Mouse (Mus musculus): ENCODE measurements around the gene Vsig8.

Gene Vsig8

DNA sequence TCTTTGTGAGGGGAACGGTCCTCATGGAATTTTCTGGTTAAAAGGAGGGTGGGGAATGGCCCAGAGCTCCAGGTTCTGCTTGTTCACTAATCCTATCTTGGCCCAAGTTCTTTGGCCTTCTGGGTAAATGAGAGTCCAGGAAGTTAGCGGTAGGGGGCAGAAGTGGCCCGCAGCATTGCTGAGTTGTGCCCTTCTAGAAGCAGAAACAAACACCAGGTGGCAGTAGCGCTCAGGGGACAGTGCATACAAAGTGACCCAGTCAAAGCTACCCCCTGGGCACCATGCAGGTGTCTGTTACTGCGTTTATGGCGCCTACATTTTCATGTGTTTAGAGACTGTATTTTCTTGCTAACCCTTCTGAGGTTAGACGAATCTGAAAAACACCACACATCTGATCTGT is 27.0 kb upstream of the Vsig8 start:
- peak; percentile 69 for DNase-seq (ENCODE audit: inconsistent ontology term)

DNA sequence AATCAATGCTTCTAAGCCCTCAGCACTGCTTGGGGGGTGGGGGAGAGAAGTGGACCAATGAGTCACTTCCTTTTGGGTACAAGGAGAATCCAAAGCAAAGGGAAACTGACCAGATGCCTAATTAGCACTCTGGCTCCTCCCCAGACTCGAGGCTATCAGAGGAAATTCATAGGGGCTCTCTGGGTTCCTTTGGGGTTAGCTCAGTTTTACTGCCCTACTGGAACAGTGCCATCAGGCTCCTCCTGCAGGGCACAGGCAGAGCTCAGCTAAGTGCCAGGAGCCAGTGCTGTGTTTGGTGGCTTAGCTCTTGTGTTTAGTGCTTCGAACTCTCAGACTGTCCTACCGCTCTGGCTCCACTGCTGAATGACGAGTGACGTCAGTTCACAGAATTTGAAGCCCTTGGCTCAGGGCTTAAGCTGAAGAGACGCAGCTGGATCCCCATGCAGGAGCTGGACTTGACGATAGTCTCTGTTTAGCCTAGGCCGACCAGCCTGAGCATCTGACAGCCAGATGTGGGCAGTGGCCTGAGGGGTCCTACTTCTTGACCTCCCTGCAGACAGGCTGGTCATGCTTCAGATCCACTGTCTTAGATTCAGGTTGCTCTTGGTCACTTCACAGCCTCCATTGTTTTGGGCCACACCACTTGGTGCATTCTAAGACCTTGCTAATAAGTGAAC is 25.1 kb upstream of the Vsig8 start:
- peak; percentile 41 for DNase-seq (ENCODE audit: inconsistent ontology term)

DNA sequence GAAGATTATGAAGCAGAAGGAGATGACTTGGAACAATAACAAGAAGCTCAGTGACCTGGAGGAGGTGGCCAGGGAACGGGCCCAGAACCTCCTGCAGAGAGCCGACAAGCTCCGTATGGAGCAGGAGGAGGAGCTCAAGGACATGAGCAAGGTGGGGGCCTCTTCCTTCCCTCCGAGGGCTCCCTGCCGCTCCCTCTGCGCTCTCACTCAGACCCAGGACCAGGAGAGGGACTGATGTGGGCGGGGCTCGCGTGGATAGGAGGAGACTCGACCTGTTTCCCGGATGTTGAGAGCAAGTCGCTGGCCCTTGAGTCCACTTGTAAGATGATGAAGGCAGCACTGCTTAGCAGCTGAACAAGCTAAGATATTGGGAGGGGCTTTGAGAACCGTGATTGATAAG is 23.2 kb upstream of the Vsig8 start:
- DNase-seq (ENCODE audit: inconsistent ontology term), result no peak

DNA sequence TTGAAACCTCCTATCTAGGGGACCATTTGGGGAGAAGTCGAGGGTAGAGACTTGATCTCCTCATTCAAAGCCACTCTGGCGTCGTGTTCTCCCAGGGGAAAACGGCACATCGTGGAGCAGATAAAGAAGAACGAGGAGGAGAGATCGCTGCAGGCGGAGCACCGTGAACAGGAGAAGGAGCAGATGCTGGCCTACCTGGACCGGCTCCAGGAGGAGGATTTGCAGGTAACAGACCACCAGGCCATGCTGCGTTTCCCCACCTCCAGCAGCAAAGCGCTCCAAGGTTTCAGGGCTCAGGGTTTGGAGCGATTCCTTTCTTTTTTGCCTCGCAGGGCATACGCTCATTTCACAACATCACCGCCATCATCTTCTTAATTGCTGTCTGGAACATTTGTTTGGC is 20.6 kb upstream of the Vsig8 start:
- DNase-seq (ENCODE audit: inconsistent ontology term), result no peak

DNA sequence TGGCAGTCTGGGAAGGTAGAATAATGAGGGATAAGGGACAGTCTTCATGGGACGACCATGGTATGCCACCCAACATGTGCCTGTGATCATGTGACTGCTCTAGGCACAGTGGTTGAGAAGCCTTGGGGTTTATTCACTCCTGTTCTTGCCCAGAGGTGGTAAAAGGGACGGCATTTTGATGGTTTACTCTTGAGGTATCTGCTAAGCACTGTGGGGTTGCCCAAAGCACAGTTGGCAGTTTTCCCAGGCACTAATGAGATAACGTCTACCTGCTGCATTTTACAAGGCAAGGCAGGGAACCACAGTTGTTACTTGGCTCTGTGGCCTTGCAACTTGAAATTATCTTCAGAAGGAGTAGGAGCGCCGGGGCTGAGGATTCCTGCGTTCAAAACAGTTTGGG is 15.9 kb upstream of the Vsig8 start:
- no peak for DNase-seq (ENCODE audit: inconsistent ontology term)

DNA sequence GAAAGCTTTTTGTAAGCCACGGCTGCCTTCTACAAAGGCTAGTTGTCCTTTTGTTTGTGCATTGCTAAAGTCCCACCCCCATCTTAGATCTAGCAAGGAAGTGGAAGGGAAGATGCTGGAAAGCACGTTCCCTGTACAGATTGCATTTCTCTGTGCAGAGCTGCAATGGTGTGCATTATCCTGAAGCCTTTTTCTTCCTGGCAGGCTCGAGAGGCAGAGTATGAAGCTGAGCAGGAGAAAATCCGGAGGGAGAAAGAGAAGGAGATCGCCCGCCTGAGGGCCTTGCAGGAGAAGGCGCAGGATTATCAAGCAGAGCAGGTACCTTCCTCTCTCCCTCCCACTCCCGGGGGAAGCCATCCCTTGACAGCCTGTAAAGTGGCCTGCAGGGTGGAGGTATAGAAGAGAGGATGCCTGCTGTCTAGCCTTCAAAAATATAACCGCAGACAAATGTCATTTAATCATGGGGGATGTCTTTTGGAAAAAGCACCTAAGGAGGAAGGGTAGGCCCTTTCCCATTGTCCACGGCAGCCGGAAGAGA is 15.4 kb upstream of the Vsig8 start:
- no peak for DNase-seq (ENCODE audit: inconsistent ontology term)

DNA sequence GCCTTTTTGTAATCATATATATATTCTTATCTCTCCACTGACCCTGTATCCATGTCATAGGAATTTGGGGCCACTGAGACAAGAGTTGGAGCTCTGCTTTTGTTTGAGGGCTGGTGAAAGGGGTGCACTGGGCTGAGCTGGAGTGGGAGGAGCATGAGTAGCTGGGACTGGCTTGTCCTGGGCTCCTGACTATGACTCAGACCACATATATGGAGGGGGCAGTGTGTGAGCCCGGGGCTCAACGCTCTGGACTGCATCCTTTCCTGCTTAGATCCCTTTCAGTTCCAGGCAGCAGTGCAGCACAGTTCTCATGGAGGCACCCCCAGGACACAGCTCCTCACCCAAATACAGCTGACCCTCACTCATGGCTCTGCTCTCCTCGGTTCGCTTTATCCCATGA is 9.7 kb upstream of the Vsig8 start:
- DNase-seq (ENCODE audit: inconsistent ontology term), result no peak

DNA sequence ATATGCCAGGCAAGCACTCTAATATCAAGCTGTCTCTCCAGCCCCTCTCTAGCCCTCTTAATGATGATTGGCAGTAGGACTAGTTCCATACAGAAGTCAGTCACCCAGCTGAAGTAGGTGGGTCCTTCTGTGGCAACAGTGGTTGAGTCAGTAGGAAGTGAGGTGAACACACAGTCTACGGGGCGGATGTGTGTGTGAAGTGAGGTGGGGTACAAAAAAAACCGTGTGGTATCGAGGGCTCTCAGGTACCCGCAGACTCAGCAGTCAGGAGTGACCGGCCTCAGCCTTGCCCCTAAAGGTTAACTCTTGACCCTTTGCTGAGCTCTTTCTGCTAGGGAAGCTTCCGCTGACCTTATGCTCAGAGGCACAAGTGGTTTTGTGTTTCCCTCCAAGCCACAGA is 7.2 kb upstream of the Vsig8 start:
- no peak for DNase-seq (ENCODE audit: inconsistent ontology term)

DNA sequence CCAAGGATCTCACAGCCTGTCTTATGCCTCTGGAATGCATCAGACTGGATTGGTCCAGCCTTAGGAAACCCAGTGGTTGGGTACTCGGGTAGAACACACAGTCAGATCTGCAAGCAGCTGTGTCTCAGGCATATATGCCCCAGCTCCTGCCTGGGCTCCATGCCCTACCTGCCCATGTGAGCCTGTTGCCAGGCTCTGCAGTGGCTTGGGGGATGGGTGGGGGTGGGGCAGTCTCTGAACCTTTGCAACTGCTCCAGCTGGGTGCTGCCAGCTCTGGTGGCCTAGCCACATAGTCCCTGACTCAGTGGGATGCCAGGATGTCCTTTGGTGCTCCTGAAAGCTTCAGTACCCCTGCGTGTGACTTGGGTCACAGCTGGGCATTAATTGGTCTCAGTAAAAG is 6.4 kb upstream of the Vsig8 start:
- no peak for DNase-seq (ENCODE audit: inconsistent ontology term)

DNA sequence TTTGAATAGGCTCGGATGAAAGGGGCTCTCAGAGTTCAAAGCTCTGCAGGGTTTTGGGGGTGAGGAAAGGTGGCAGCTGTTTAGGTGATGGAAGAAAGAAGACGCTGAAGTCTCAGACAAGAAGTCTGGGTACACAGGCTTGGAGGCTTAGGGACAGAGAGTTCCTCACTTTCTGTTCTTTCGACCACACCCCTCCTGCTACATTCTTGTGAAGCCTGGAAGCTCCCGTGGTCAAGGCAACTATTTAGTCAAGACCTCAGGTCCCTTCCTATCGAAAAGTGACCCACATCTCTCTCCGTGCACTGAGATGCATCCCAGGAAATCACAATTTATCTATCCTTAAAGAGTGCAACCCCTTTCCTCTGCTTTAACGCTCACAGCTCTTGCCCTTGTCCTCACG is 6.0 kb upstream of the Vsig8 start:
- no peak for DNase-seq (ENCODE audit: inconsistent ontology term)

DNA sequence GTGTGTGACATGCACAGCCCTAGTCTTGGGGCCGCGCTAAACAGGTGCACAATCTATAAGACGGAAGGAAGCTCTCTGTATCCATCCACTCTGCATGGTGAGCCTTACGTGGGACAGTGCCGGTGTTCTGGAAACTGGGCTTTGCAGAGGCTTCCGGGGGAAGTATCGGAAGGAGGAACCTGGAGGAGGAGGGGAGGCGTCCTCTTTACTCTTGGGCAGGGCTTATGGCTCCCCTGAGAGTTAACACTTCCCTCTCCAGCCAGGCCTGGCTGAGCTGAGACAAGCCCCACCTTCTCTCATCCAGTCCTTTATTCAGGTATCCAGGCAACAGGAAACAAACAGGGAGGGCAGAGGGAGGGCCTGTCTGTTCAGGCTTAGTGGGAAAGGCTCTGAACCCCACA is 5.2 kb upstream of the Vsig8 start:
- peak; percentile 64 for DNase-seq (ENCODE audit: inconsistent ontology term)

DNA sequence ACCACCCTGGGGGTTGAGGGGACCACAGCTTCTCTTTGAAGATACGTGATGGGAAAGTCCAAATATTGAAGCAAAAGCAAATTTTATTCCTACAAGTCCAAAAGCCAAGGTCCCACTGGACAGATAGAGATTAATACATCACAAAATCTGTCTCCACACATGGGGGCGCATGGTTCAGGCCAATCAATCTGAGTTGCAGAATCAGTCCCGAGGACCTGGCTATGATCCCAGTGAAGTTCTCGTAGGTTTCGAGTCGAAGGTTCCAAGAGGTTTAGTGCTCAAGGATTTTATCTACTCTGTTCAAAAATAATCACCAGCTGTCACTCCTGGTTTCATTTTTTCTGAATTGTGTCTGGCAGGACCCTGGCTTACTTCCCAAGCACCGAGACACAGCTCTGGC is 4.7 kb upstream of the Vsig8 start:
- no peak for DNase-seq (ENCODE audit: inconsistent ontology term)

DNA sequence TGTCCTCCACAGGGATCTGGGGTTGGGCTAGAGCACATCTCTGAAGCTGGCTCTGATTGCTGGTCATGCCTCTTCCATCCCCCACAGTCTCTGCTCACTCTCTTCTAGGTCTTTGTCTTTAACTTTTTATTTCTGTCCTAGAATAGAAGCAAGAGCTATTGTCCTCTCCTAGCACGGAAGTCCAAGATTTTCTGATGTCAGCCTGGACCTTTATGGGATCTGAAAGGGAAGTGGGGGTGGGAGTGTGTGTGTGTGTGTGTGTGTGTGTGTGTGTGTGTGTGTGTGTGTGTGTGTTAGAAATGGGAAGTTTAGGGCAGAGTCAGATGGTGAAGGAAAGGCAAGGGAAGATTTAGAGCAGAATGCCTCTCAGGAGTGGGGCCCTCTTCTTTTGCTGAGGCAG is 3.1 kb upstream of the Vsig8 start:
- no peak for DNase-seq (ENCODE audit: inconsistent ontology term)

DNA sequence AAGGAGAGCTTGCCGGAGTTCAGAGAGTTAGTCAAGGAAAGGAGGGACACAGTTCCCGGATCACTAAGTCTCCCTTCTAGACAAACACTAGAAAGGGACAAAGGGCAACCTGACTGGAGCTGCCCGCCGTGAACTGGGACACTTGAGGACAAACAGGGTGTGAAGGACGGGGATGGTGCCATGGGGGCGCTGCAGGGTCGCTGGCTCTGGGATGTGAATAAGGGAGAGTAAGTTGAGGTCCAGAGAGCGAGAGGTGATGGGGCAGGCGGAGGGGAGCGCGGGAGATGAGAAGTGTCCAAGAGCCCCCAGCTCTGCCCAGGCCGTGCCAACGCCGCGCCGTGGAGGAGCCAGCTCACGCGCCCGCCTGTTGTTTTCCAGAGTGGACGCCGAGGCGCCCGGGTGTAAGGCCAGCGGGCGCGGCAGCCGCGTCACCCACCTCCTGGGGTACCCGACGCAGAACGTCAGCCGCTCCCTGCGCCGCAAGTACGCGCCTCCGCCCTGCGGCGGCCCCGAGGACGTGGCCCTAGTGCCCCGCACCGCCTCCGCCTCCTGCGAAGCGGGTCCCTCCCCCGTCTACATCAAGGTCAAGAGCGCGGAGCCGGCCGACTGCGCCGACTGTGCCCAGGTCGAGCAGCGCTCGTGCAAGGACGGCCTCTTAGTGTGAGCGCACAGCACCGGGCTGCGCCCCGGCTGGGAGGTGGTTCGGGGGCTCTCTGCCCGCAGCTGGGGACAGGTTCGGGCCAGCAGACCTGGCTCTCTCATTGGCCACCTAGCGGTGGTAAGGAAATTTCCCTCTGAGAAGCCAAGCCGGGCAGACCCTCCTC is 7.1 kb downstream of the Vsig8 start:
- DNase-seq (ENCODE audit: inconsistent ontology term), result peak; percentile 78

DNA sequence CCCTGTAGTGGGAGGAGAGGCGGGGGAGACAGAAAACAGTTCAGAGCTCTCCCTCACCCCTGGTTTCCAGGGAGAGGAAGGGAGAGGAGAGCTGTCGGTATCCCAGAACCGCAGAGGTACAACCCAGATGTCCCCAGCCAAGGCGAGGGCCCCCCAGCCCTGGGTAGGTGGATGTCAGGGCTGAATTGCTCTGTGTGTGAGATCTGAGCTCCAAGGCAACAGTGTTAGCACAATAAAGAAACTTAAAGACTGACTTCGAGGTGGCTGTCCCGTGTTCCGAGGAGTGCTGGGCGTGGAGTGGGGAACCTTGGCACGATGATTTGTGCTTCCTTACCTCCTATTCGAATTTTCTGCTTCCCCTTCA is 7.7 kb downstream of the Vsig8 start:
- DNase-seq (ENCODE audit: inconsistent ontology term), result no peak

DNA sequence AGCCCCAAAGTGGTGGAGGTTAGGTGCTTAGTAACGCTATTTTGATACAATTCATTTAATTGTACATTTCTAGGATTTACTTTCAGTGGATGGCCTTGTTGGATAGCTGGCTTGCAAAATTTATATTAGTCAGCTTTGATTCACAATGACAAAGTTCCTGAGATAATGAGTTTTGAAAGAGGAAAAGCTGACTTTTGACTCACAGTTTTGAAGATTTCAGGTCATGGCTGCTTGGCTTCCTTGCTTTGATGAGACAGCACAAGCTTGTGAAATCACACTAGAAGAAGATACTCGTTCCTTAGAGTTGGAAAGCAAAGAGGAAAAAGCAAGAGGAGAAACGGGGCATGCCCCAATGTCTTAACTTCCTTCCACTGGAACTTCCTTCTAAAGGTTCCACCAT is 10.4 kb downstream of the Vsig8 start:
- DNase-seq (ENCODE audit: inconsistent ontology term), result no peak

DNA sequence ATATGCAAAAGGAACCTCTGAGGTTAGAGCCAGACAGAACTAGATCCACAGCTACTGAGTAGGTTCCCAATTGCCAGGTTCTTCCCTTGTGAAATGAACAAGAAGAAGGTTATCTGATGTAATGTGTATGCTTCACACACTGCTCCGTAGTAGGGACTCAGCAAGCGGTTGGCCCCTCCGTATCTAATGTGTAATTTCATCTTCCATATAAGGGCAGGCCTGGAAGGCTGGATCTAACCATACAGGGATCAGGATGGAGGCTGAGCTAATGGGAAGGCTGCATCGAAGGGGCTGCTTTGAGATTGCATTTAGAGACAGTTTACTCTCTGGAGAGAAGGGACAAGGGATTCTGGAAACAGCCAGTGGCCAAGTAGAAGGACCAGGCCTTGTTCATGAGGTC is 12.0 kb downstream of the Vsig8 start:
- DNase-seq (ENCODE audit: inconsistent ontology term), result no peak

DNA sequence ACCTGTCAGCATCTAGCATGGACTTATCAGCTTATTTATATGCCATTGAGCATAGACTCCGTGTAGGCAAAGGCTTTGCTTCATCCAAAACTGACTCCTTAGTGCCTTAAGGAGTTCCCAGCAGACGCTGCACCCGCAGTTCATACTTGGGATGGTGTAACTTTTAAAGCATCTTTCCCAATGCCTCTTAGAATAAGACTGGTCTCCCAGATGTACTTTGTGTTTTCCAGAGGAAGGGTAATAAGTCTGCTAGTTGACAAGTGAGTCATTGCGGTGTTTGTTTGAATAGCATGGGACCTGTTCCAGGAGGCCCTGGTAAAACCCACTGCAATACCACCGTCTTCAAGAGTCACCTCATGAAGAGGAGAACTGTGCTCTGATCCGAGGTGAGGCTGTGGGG is 24.4 kb downstream of the Vsig8 start:
- no peak for DNase-seq (ENCODE audit: inconsistent ontology term)

DNA sequence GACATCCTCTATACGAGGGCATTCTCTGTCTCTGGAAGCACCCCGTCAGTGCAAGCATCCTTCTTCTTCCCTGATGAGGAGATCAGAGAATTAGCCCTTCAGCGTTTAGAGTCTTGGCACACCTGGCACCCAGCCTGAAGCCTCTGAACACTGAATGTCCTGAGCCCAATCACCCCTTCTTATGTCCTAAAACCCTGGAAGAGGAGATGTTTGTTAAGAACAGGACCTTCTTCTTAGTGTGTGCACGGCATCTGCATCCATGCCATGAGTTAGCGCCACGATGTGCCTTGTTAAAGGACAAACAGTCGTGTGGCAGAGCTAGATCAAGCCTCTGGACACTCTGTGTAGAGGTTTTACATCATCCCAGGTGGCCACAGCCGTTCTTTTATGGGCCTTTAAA is 26.7 kb downstream of the Vsig8 start:
- DNase-seq (ENCODE audit: inconsistent ontology term), result no peak

DNA sequence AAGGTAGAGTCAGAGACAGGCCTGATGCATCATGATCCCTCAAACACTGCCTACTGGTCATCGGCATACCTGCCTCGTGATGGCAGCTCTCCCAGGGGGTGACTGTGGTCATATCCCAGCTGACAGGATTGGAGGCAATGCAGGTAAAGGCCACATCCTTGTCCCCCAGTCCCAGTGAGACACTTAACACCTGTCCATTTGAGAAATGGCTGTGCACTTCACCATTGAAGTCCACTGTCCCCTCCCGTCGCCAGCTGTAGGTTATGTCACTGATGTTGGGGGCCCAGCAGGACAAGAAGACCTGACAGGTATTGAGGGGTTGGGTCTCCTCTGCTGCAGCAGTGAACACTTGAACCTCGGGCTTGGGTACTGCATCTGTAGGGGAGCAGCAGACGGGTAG is 28.5 kb downstream of the Vsig8 start:
- DNase-seq (ENCODE audit: inconsistent ontology term), result no peak

DNA sequence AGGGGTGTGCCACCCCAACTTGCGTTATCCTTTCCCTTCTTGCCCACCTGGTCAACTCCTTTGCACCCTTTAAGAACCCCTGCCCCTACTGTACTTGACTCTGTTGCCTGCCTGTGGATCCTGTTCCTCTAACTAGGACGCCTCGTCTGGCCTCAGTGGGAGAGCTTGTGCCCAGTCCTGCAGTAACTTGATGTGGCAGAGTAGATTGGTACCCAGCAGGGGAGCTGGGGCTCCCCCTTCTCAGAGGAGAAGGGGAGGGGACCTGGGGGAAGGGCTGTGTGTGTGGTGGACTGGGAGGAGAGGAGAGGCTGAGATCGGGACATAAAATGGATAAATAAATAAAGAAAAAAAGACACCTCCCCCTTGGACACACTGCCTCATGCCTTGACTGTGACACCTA is 29.3 kb downstream of the Vsig8 start:
- DNase-seq (ENCODE audit: inconsistent ontology term), result no peak

DNA sequence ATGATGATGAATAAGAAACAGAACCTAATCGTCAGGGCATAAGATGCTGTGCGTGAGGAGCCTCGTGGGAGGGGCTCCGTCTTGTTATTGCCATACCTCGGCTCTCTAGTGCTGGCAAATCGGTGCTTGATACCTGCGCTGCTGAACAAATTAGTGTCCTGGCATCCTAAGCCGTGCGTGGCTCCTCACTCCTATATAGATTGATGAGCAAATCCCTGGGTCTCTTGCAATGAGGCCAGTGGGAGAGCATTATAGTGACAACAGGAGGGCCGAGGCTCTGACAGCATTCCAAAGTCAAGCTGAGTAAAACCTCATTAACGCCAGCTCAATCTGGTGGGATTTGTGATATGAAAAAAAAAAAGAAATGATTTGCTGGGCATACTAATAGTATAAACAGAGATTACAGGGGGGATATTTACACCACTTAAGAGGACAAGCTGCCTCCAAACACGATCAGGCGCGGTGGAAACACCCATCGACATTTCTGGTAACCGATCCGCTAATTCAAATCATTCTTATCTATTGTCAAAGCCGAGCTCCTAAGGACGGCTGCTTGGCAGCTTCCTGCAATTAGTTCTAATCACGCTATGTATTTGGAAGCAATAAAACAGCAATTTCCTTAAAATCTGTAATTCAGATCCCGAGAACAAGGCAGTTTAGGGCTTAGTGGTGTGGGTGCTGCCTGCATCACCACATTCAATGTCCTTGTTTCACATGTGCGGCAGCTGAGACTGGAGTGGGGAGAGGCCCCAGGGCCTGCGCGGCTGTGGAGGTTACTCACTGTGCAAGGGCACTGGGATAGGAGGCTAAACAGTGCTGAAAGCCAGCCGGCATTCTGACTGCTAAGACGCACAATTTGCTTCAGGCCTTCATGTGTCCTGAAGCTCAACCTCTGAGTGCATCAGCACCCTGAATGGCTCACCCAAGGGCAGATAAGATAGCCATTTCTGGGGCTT is 30.2 kb downstream of the Vsig8 start:
- DNase-seq (ENCODE audit: inconsistent ontology term), result peak; percentile 27

Measured in Muller cell, postnatal 12 days (primary cell).